Mouse (Mus musculus) forebrain, embryonic 14.5 days (tissue): ENCODE measurements at regions not wholly inside any gene's neighbourhood (a gene's known extent, or its start where the extent isn't known, plus 50 kb on each side); places are given as distances from the start of the nearest gene placed in this dataset.
A peak's percentile ranks its signal among the peaks of the same experiment; 100 is the strongest.

Source experiments
- ATAC-seq: fragments of 200-750 bp; cut with Nextera tagmentation; 2 replicates; pipeline ENCODE4 v1.8.0; 2017; ENCODE audit warnings: mild to moderate bottlenecking, moderate library complexity
- DNase-seq: peaks from one replicate; pipeline ENCODE4 v3.0.0-alpha.2; 2015; ENCODE audit warnings: low spot score
- H3K27ac ChIP-seq: fragments of 300-500 bp; sonication (generic); 2 replicates; pipeline ENCODE4 v1.5.1; 2014; ENCODE audit warnings: low read depth, mild to moderate bottlenecking, control low read depth, low read length, moderate library complexity
- H3K27me3 ChIP-seq: fragments of 300-500 bp; sonication (generic); replicated peaks from 2 replicates; pipeline ENCODE4 v1.6.1; 2014; ENCODE audit warnings: low read length, control low read depth, mixed read lengths; ENCODE audit not compliant: control insufficient read depth, insufficient read depth
- H3K36me3 ChIP-seq: fragments of 300-500 bp; sonication (generic); 2 replicates; pipeline ENCODE4 v1.6.1; 2014; ENCODE audit warnings: low read length, control low read depth; ENCODE audit not compliant: control insufficient read depth, insufficient read depth
- H3K4me1 ChIP-seq: fragments of 300-500 bp; sonication (generic); 2 replicates; pipeline ENCODE4 v1.6.1; 2014; ENCODE audit warnings: antibody characterized with exemption, low read length, control low read depth; ENCODE audit not compliant: control insufficient read depth, insufficient read depth
- H3K4me2 ChIP-seq: fragments of 300-500 bp; sonication (generic); 2 replicates; pipeline ENCODE4 v1.6.1; 2014; ENCODE audit warnings: mild to moderate bottlenecking, control low read depth, low read length
- H3K4me3 ChIP-seq: fragments of 300-500 bp; sonication (generic); 2 replicates; pipeline ENCODE4 v1.5.1; 2014; ENCODE audit warnings: low read depth, low read length, control low read depth
- H3K9ac ChIP-seq: fragments of 300-500 bp; sonication (generic); 2 replicates; pipeline ENCODE4 v1.6.1; 2014; ENCODE audit warnings: mild to moderate bottlenecking, low read length, control low read depth, moderate library complexity
- H3K9me3 ChIP-seq: fragments of 300-500 bp; sonication (generic); replicated peaks from 2 replicates; pipeline ENCODE4 v1.6.1; 2016; ENCODE audit warnings: low read length, control low read depth, mixed read lengths; ENCODE audit not compliant: control insufficient read depth
- WGBS: fragments of 180-500 bp; shearing (Covaris S2); extraction: QIAGEN DNeasy Blood & Tissue Kit; methylation state at CpG from one replicate; pipeline ENCODE4 v1.1.7; 2014; 5-methylcytosine and 5-hydroxymethylcytosine counted together

DNA sequence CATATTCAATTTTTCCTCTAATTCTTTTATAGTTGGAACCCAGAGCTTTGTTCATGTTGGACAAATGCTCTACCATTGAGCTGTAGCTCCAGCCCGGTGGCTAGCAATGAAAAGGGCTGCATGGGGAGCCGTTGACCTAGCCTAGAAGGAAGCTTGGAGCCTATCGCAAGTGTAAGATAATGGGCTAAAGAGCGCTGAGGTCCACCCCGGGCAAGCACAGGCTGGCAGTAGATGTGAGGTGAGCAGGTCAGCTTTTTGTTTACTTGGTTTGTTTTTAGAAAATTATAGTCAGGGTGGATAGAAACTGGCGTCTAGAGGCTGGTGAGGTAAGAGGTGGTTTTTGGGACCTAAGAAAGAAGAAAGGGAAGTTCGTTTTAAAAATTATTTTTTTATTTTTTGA is 181.0 kb downstream of the Plpp3 start:
- no peaks in the 10 kb centered on the region for H3K9me3 ChIP-seq
- H3K4me3 ChIP-seq: no peak overlapping the region
- no peak overlapping the region for H3K4me2 ChIP-seq
- peaks cover 3% of the 10 kb centered on the region; the same call in 1 of the 2 replicates for H3K4me1 ChIP-seq
- H3K9ac ChIP-seq: no peak overlapping the region
- H3K27ac ChIP-seq: no peak overlapping the region
- H3K36me3 ChIP-seq: no peaks in the 10 kb centered on the region
- no peaks in the 10 kb centered on the region for H3K27me3 ChIP-seq
- WGBS: 79% methylated on average over 7 of the region's 7 CpGs
- DNase-seq (no peak), ATAC-seq (no peak)

DNA sequence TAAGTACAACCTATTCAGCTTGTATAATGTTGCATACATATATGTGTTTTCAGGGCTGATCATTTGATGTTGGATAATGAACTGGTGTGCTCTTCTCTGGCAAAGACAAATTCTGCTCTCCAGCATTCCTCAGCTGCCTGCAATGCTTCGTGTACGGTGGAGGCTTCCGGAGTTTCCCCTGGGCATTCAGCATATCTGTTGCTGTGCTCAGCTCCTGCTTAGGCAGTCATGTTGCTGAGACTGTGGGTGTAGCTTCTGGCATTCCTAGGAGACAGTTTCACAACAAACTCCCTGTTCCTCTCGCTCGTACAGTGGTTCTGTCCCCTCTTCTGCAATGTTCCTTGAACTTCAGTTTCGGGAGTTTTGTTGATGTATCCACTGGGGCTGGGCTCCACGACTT is 181.7 kb downstream of the Plpp3 start:
- H3K9me3 ChIP-seq: no peaks in the 10 kb centered on the region
- WGBS: 81% methylated on average over 7 of the region's 7 CpGs
- ATAC-seq (no peak), DNase-seq (no peak)
- no peaks in the 10 kb centered on the region for H3K36me3 ChIP-seq
- H3K27ac ChIP-seq: no peak overlapping the region
- H3K9ac ChIP-seq: no peak overlapping the region
- peaks cover 3% of the 10 kb centered on the region; the same call in 1 of the 2 replicates for H3K4me1 ChIP-seq
- no peak overlapping the region for H3K4me2 ChIP-seq
- no peak overlapping the region for H3K4me3 ChIP-seq
- H3K27me3 ChIP-seq: no peaks in the 10 kb centered on the region

DNA sequence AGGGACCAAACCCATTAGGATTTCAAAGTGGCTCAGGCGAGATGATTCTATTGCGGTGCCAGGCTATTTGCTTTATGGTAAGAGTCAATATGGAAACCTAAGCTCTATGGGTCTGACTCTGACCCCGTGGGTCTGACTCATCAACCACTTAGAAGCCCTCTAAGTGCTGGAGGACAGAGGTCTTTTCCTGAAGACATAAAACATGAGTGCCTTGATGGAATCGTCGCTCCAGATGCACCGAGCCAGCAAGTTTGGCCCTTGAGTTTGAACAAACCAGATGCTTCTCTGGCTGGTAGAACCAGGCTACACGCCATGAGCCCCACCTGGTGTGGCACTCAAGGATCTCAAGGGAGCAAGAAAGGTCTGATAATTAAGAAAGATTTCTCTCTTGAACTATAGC is 184.1 kb downstream of the Plpp3 start:
- WGBS: 90% methylated on average over 7 of the region's 7 CpGs
- no peak for ATAC-seq
- no peaks in the 10 kb centered on the region for H3K27me3 ChIP-seq
- no peak overlapping the region for H3K27ac ChIP-seq
- H3K9ac ChIP-seq: no peak overlapping the region
- no peak overlapping the region for H3K4me2 ChIP-seq
- no peaks in the 10 kb centered on the region for H3K36me3 ChIP-seq
- no peaks in the 10 kb centered on the region for H3K9me3 ChIP-seq
- H3K4me3 ChIP-seq: no peak overlapping the region
- DNase-seq: no peak
- H3K4me1 ChIP-seq: no peaks in the 10 kb centered on the region

DNA sequence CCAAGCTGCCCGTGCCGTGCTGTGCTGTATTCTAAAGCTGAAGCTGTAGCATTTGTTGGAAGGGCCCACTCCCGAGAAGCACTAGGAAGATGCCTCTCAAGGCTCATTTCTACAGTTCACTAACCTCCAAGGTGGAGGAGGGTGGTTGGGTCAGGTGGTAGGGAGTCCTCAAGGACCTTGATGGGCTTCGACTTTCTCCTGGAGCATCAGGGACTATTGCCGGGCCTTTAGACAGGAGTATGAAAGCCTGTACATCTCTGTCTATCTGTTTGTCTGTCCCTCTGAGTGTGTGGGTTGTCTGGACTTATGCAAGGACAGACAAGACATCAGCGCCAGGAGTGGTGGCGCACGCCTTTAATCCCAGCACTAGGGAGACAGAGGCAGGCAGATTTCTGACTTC is 189.7 kb downstream of the Plpp3 start:
- DNase-seq (no peak), ATAC-seq (no peak)
- Histone ChIP-seq H3K4me1 (no peaks in the 10 kb centered on the region), H3K9me3 (no peaks in the 10 kb centered on the region), H3K27ac (no peak overlapping the region), H3K4me3 (no peak overlapping the region), H3K4me2 (no peak overlapping the region), H3K36me3 (no peaks in the 10 kb centered on the region), H3K27me3 (no peaks in the 10 kb centered on the region), H3K9ac (no peak overlapping the region)
- 94% methylated on average over 8 of the region's 8 CpGs for WGBS

DNA sequence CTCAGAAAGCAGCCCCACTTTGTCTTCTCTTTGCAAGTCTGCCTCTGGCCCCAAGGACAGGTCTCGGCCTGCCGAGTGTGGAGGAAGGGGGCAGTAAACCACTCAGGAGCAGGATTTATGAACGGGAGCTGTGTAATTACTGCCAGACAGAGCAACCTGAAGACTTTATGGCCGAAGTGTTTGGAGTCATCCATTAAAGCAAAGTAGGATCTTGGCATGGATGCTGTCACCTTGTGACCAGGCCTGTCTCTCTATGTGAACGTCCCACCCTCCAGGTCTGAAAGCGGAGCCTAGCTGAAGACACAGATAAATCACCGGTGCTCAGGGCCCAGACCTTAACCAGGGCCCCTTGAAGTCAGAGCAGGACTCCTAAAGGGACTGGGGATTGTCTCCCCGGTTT is 190.8 kb downstream of the Plpp3 start:
- H3K9me3 ChIP-seq: no peaks in the 10 kb centered on the region
- WGBS: 92% methylated on average over 8 of the region's 8 CpGs
- ATAC-seq (no peak), DNase-seq (no peak)
- H3K36me3 ChIP-seq: no peaks in the 10 kb centered on the region
- no peaks in the 10 kb centered on the region for H3K4me1 ChIP-seq
- no peak overlapping the region for H3K9ac ChIP-seq
- no peak overlapping the region for H3K27ac ChIP-seq
- no peak overlapping the region for H3K4me2 ChIP-seq
- no peaks in the 10 kb centered on the region for H3K27me3 ChIP-seq
- H3K4me3 ChIP-seq: no peak overlapping the region

DNA sequence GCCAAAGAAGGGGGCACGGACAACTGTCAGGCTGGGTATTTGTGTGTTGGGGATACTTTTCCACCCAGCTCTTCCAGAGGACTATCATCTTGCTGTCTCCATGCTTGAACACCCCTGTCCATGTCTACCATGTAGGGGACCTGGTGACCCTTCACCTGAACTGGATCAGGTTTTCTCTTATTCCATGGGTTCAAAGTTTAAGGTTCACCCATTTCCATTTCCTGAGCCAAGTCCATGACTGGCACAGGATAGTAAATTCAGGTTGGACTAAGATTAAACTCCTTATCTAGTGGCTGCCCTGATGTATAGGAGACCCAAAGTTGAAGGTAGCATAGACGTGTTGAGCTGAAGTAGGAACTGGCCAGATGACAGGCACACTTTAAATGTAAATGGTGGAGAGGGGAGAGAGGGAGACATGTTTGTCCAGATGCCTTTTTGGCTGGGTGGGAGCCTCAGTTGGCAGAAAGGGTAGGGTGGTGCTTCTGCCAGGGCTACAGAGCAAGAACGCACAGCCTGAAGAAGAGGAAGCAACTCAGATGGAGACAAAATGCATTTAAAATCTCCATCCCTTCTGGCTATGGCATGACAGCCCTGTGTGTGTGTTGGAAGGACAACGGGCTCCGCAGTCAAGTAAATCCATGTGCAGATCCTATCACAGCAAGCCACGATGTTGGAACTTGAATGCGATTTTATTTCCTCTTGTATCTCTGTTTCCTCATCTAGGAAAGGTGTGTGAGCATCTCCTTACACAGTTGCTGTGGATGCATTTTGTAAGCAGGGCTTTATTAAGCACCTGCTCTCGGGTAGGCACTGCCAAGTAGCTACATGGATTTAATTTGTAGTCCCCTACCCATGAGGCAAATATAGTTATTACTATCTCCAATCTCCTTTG is 192.4 kb downstream of the Plpp3 start:
- 92% methylated on average over 8 of the region's 8 CpGs for WGBS

DNA sequence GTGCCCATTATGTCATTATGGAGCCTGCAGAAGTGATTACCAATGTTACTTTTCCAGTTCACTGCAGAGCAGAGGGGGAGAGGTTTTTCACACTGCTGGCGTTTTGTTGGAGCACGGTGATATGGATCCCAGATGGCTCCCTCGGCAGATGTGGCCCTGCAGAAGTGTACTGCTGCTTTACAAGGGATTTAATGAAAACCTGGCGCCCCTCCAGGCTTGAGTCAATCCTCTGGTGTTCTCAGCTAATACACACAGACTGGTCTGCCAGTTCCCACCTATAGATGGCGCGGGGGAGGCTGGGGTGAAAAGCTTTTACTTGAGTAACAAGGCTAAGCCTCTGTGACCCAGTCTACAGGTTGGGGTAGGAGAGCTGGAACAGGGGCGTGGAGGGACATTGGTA is 195.2 kb downstream of the Plpp3 start:
- H3K36me3 ChIP-seq: no peaks in the 10 kb centered on the region
- 0 out of 2 replicates have a peak overlapping the region, but pooled peaks have one; percentile 9 for H3K27ac ChIP-seq
- 36% methylated on average over 7 of the region's 7 CpGs for WGBS
- H3K9me3 ChIP-seq: no peaks in the 10 kb centered on the region
- DNase-seq (peak; percentile 79), ATAC-seq (peak; percentile 79)
- H3K9ac ChIP-seq: no peak overlapping the region
- no peak overlapping the region for H3K4me2 ChIP-seq
- H3K4me3 ChIP-seq: no peak overlapping the region
- H3K4me1 ChIP-seq: no peaks in the 10 kb centered on the region
- H3K27me3 ChIP-seq: no peaks in the 10 kb centered on the region

More for the DNA sequence above, 192.4 kb downstream of the Plpp3 start:
- H3K9ac ChIP-seq: no peak overlapping the region
- DNase-seq (no peak), ATAC-seq (no peak)
- H3K4me1 ChIP-seq: no peaks in the 10 kb centered on the region
- H3K4me3 ChIP-seq: no peak overlapping the region
- H3K36me3 ChIP-seq: no peaks in the 10 kb centered on the region
- H3K4me2 ChIP-seq: no peak overlapping the region
- H3K27me3 ChIP-seq: no peaks in the 10 kb centered on the region
- no peak overlapping the region for H3K27ac ChIP-seq
- no peaks in the 10 kb centered on the region for H3K9me3 ChIP-seq

DNA sequence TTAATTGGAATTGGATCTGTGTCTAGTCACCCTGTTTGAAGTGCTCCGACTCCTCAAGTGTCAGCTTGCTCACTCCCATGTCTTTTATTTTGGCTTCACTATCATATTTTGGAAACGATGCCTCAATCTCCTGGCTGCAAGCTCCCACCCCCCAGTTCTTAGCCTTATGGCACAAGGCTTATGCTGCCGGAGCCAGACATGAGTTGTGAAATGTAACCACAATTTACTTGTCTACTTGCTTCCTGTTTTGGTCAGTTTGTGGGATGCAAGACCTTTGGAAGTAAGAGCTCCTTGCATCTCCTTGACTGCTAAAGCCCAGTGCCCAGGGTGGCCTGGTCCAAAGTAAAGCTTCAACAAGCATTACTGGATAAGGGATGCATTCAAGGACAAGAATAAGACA is 195.8 kb downstream of the Plpp3 start:
- no peaks in the 10 kb centered on the region for H3K4me1 ChIP-seq
- no peaks in the 10 kb centered on the region for H3K9me3 ChIP-seq
- no peak overlapping the region for H3K4me2 ChIP-seq
- 78% methylated on average over 3 of the region's 3 CpGs for WGBS
- no peak overlapping the region for H3K4me3 ChIP-seq
- H3K9ac ChIP-seq: no peak overlapping the region
- no peaks in the 10 kb centered on the region for H3K27me3 ChIP-seq
- DNase-seq: peak; percentile 8
- no peak for ATAC-seq
- H3K36me3 ChIP-seq: no peaks in the 10 kb centered on the region
- H3K27ac ChIP-seq: no peak overlapping the region

DNA sequence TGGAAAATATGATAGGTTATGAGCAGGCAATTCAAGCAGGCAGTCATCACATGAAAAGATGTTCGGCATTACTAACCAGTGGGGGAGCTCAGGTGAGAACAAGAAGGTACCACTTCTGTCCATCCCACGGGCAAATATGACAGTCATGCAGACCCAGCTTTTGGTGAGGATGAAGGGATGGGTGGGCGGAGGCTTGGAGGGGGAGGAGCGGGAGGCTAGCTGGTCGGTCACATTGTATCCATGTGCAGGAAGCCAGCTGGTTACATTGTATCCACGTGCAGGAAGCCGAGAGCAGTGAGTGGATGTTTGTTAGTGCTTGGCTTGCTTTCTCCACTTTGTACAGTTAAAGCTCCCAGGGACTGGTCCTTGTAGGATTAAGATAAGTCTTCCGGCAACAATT is 196.9 kb downstream of the Plpp3 start:
- Histone ChIP-seq H3K36me3 (no peaks in the 10 kb centered on the region), H3K4me2 (no peak overlapping the region), H3K27ac (no peak overlapping the region), H3K27me3 (no peaks in the 10 kb centered on the region), H3K4me3 (no peak overlapping the region), H3K9me3 (no peaks in the 10 kb centered on the region), H3K4me1 (no peaks in the 10 kb centered on the region), H3K9ac (no peak overlapping the region)
- ATAC-seq (no peak), DNase-seq (no peak)
- 74% methylated on average over 8 of the region's 8 CpGs for WGBS
